Mouse (Mus musculus): ENCODE measurements at regions not wholly inside any gene's neighbourhood (a gene's known extent, or its start where the extent isn't known, plus 50 kb on each side); places are given as distances from the start of the nearest gene placed in this dataset.

- H3K27me3 ChIP-seq (ENCODE audit: poor library complexity, severe bottlenecking) = no peaks in the 10 kb centered on the region
- WGBS = 36% methylated on average over 9 of the region's 9 CpGs
- no peak overlapping the region for H3K4me3 ChIP-seq
- no peaks in the 10 kb centered on the region for H3K9me3 ChIP-seq
- no peaks in the 10 kb centered on the region for H3K36me3 ChIP-seq (replicated peaks)
- peak; percentile 84 for DNase-seq (ENCODE audit: extremely low spot score, low spot score)
- H3K27ac ChIP-seq = peak overlapping the region; percentile 74
- H3K4me1 ChIP-seq = peaks cover 14% of the 10 kb centered on the region
Measured at GRCm38 (mm10) chr8:93591608-93592301, 56.1 kb upstream of the Ces5a start.

GRCm38 (mm10) chr8:93592302-93592651 lies 56.6 kb upstream of the Ces5a start:
- no peak overlapping the region for H3K4me3 ChIP-seq
- H3K27ac ChIP-seq = peak overlapping the region; percentile 74
- 24% methylated on average over 3 of the region's 3 CpGs for WGBS
- DNase-seq (ENCODE audit: extremely low spot score, low spot score) = no peak
- no peaks in the 10 kb centered on the region for H3K27me3 ChIP-seq (ENCODE audit: poor library complexity, severe bottlenecking)
- no peaks in the 10 kb centered on the region for H3K9me3 ChIP-seq
- peaks cover 14% of the 10 kb centered on the region for H3K4me1 ChIP-seq
- no peaks in the 10 kb centered on the region for H3K36me3 ChIP-seq (replicated peaks)

- H3K27me3 ChIP-seq (ENCODE audit: poor library complexity, severe bottlenecking) = no peaks in the 10 kb centered on the region
- no peak overlapping the region for H3K4me3 ChIP-seq
- H3K9me3 ChIP-seq = no peaks in the 10 kb centered on the region
- H3K36me3 ChIP-seq (replicated peaks) = no peaks in the 10 kb centered on the region
- peaks cover 6% of the 10 kb centered on the region for H3K4me1 ChIP-seq
- 74% methylated on average over 11 of the region's 11 CpGs for WGBS
- no peak for DNase-seq (ENCODE audit: extremely low spot score, low spot score)
- H3K27ac ChIP-seq = no peak overlapping the region
Measured at GRCm38 (mm10) chr8:93598613-93599121, 63.0 kb upstream of the Ces5a start.

- no peaks in the 10 kb centered on the region for H3K36me3 ChIP-seq (replicated peaks)
- DNase-seq (ENCODE audit: extremely low spot score, low spot score) = no peak
- WGBS = 76% methylated on average over 9 of the region's 9 CpGs
- H3K4me3 ChIP-seq = no peak overlapping the region
- H3K9me3 ChIP-seq = no peaks in the 10 kb centered on the region
- no peak overlapping the region for H3K27ac ChIP-seq
- H3K27me3 ChIP-seq (ENCODE audit: poor library complexity, severe bottlenecking) = no peaks in the 10 kb centered on the region
- peaks cover 6% of the 10 kb centered on the region for H3K4me1 ChIP-seq
Measured at GRCm38 (mm10) chr8:93599306-93599705, 63.7 kb upstream of the Ces5a start.

- WGBS = 62% methylated on average over 8 of the region's 8 CpGs
- Histone ChIP-seq H3K36me3 (replicated peaks) (no peaks in the 10 kb centered on the region), H3K9me3 (no peaks in the 10 kb centered on the region), H3K4me3 (no peak overlapping the region), H3K27ac (no peak overlapping the region), H3K4me1 (peaks cover 6% of the 10 kb centered on the region), H3K27me3 (ENCODE audit: poor library complexity, severe bottlenecking) (no peaks in the 10 kb centered on the region)
- DNase-seq (ENCODE audit: extremely low spot score, low spot score) = no peak
Measured at GRCm38 (mm10) chr8:93599776-93600175, 64.1 kb upstream of the Ces5a start.

GRCm38 (mm10) chr8:93626807-93627526 lies 91.3 kb upstream of the Ces5a start:
- Histone ChIP-seq H3K9me3 (no peaks in the 10 kb centered on the region), H3K27ac (peak overlapping the region; percentile 66; the same call in 1 of the 2 replicates), H3K27me3 (ENCODE audit: poor library complexity, severe bottlenecking) (no peaks in the 10 kb centered on the region), H3K36me3 (replicated peaks) (no peaks in the 10 kb centered on the region), H3K4me3 (peak overlapping the region; percentile 10; the same call in 1 of the 2 replicates), H3K4me1 (peaks cover 14% of the 10 kb centered on the region)
- DNase-seq (ENCODE audit: extremely low spot score, low spot score) = peak; percentile 24
- WGBS = 28% methylated on average over 18 of the region's 18 CpGs

- Histone ChIP-seq H3K4me1 (peaks cover 14% of the 10 kb centered on the region), H3K9me3 (no peaks in the 10 kb centered on the region), H3K4me3 (no peak overlapping the region), H3K36me3 (replicated peaks) (no peaks in the 10 kb centered on the region), H3K27me3 (ENCODE audit: poor library complexity, severe bottlenecking) (no peaks in the 10 kb centered on the region), H3K27ac (no peak overlapping the region)
- 87% methylated on average over 6 of the region's 6 CpGs for WGBS
- DNase-seq (ENCODE audit: extremely low spot score, low spot score) = no peak
Measured at GRCm38 (mm10) chr8:93627626-93628025, 92.0 kb upstream of the Ces5a start.

GRCm38 (mm10) chr8:93632896-93633295 lies 97.3 kb upstream of the Ces5a start:
- 88% methylated on average over 8 of the region's 8 CpGs for WGBS
- no peaks in the 10 kb centered on the region for H3K27me3 ChIP-seq (ENCODE audit: poor library complexity, severe bottlenecking)
- no peaks in the 10 kb centered on the region for H3K36me3 ChIP-seq (replicated peaks)
- DNase-seq (ENCODE audit: extremely low spot score, low spot score) = no peak
- H3K4me3 ChIP-seq = no peak overlapping the region
- no peaks in the 10 kb centered on the region for H3K4me1 ChIP-seq
- no peaks in the 10 kb centered on the region for H3K9me3 ChIP-seq
- H3K27ac ChIP-seq = no peak overlapping the region

GRCm38 (mm10) chr8:93642770-93643169 lies 107.1 kb upstream of the Ces5a start:
- no peaks in the 10 kb centered on the region for H3K4me1 ChIP-seq
- no peak overlapping the region for H3K4me3 ChIP-seq
- no peaks in the 10 kb centered on the region for H3K36me3 ChIP-seq (replicated peaks)
- no peak for DNase-seq (ENCODE audit: extremely low spot score, low spot score)
- H3K27me3 ChIP-seq (ENCODE audit: poor library complexity, severe bottlenecking) = no peaks in the 10 kb centered on the region
- 69% methylated on average over 2 of the region's 2 CpGs for WGBS
- no peaks in the 10 kb centered on the region for H3K9me3 ChIP-seq
- no peak overlapping the region for H3K27ac ChIP-seq

GRCm38 (mm10) chr8:93643471-93644215 lies 108.0 kb upstream of the Ces5a start:
- no peak for DNase-seq (ENCODE audit: extremely low spot score, low spot score)

GRCm38 (mm10) chr8:93653421-93653820 lies 117.8 kb upstream of the Ces5a start:
- Histone ChIP-seq H3K9me3 (no peaks in the 10 kb centered on the region), H3K36me3 (replicated peaks) (no peaks in the 10 kb centered on the region), H3K4me3 (no peak overlapping the region), H3K27me3 (ENCODE audit: poor library complexity, severe bottlenecking) (no peaks in the 10 kb centered on the region), H3K27ac (no peak overlapping the region), H3K4me1 (no peaks in the 10 kb centered on the region)
- 97% methylated on average over 2 of the region's 2 CpGs for WGBS
- no peak for DNase-seq (ENCODE audit: extremely low spot score, low spot score)

More at GRCm38 (mm10) chr8:93643471-93644215, 108.0 kb upstream of the Ces5a start:
- Histone ChIP-seq H3K4me3 (no peak overlapping the region), H3K9me3 (no peaks in the 10 kb centered on the region), H3K4me1 (no peaks in the 10 kb centered on the region), H3K27ac (no peak overlapping the region), H3K27me3 (ENCODE audit: poor library complexity, severe bottlenecking) (no peaks in the 10 kb centered on the region), H3K36me3 (replicated peaks) (no peaks in the 10 kb centered on the region)
- WGBS = 91% methylated on average over 4 of the region's 4 CpGs

GRCm38 (mm10) chr8:93653913-93654705 lies 118.5 kb upstream of the Ces5a start:
- Histone ChIP-seq H3K4me3 (no peak overlapping the region), H3K27me3 (ENCODE audit: poor library complexity, severe bottlenecking) (no peaks in the 10 kb centered on the region), H3K36me3 (replicated peaks) (no peaks in the 10 kb centered on the region), H3K27ac (no peak overlapping the region), H3K9me3 (no peaks in the 10 kb centered on the region), H3K4me1 (no peaks in the 10 kb centered on the region)
- WGBS = 75% methylated on average over 14 of the region's 14 CpGs
- DNase-seq (ENCODE audit: extremely low spot score, low spot score) = no peak
